Mouse (Mus musculus) cortical plate, adult 2 months (tissue): Measurements from ENCODE around the gene Zbtb9.

ENCODE experiments used
- CTCF ChIP-seq: fragments of 200-500 bp; IDR thresholded peaks from 2 replicates; pipeline ENCODE4 v1.5.1; 2011; ENCODE audit warnings: mild to moderate bottlenecking, control low read depth, low read length; ENCODE audit not compliant: insufficient read depth; ENCODE audit errors: extremely low read depth
- POLR2A ChIP-seq: fragments of 200-500 bp; IDR thresholded peaks from 2 replicates; pipeline ENCODE4 v1.6.1; 2011; ENCODE audit warnings: mild to moderate bottlenecking, low read length, control low read depth; ENCODE audit not compliant: insufficient read depth; ENCODE audit errors: extremely low read depth

GRCm38 (mm10) chr17:27042840-27043239 is 69.9 kb downstream of the Zbtb9 start:
- TF ChIP-seq POLR2A (no peak), CTCF (no peak)
